Mouse (Mus musculus): ENCODE data around the gene Cry2.

GRCm38 (mm10) chr2:92381161-92381560 is 52.7 kb downstream of the Cry2 start:
- TF ChIP-seq CTCF (IDR thresholded peaks at IDR 0.05; ENCODE audit: low read depth) (no peak), EP300 (IDR thresholded peaks at IDR 0.05; ENCODE audit: low read depth) (no peak)

Data from liver, embryonic 14.5 days (tissue).